Mouse (Mus musculus) heart, adult 2 months (tissue): ENCODE results near the gene Sema3c.

Source experiments
- CTCF ChIP-seq: fragments of 200-600 bp; IDR thresholded peaks from 2 replicates; pipeline ENCODE4 v1.8.1; 2022; ENCODE audit warnings: antibody characterized with exemption, mild to moderate bottlenecking, moderate library complexity
- EP300 ChIP-seq: fragments of 200-500 bp; IDR thresholded peaks from 2 replicates; pipeline ENCODE4 v1.6.1; 2011; ENCODE audit warnings: low read depth, low read length, control low read depth; ENCODE audit not compliant: insufficient read depth
- POLR2A ChIP-seq: fragments of 200-500 bp; IDR thresholded peaks from 2 replicates; pipeline ENCODE4 v1.6.1; 2011; ENCODE audit warnings: mild to moderate bottlenecking, low read depth, low read length, control low read depth; ENCODE audit not compliant: insufficient read depth

GRCm38 (mm10) chr5:17661223-17661622 is 87.1 kb downstream of the Sema3c start:
- no peak for TF ChIP-seq POLR2A
- TF ChIP-seq CTCF = no peak
- TF ChIP-seq EP300 = no peak
